Mouse (Mus musculus): Measurements from ENCODE around the gene Rassf2. TPM values are rescaled to one million over a fixed set of nuclear protein-coding genes. Genes with fewer than 3 reads are reported as not detected.

The Rassf2 gene
- polyA plus RNA-seq, 1 experiment from 2014 or later, result 11.3 TPM

DNA sequence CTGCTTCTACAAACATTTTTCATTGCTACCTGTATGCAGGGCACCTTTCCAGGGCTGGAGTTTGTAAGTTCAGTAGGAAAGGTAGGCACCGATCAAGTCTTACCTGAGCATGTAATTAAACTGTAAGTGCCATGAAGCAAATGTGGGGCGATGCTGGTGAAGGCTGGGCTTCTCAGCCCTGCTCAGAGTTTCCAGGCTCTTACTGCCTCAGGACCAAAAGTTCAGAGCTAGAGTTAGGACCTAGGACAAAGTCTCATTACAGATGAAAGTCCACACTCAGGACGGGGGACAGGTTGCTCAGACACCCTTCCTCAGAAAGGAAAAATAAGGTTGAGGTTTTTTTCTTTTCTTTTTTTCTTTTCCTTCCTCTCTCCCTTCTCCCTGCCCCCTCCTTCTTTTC, 19.4 kb upstream of the Rassf2 start:
- ATAC-seq (replicated peaks; ENCODE audit: low FRiP score), result no peak
- no peak overlapping the region for H3K9ac ChIP-seq
- WGBS, result 68% methylated on average over 3 of the region's 3 CpGs

DNA sequence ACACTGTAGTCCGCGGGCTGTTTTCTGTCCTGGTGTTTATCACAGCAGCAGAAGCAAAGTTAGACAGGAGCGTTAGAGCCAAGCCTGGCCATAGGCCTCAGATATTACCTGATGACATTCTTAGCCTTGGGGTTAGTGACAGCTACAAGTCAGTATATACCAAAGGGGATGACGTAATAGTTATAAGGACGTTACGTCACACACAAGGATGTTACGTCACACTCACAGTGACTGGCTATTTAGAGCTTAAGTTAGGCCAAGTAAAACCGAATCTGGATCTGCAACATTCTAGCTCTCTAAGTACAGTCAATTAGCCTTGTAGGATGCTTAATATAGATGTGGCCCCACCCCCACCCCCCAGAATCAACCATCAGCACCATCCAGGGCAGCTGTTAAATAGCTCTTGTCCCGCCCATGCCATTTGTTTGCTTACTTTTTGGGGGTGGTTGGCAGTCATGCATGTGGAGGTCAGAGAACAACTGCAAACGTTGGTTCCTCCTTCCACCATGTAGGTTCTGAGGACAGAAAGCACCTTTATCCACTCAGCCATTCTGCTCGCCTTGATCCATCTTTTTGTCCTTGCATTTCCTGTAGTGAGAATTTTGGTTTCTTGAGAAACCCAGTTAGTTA, 18.2 kb upstream of the Rassf2 start:
- Histone ChIP-seq H3K9ac (no peak overlapping the region), H3K36me3 (no peaks in the 10 kb centered on the region), H3K9me3 (replicated peaks) (no peaks in the 10 kb centered on the region), H3K27ac (no peak overlapping the region), H3K4me2 (no peak overlapping the region), H3K27me3 (no peaks in the 10 kb centered on the region), H3K4me1 (peaks cover 10% of the 10 kb centered on the region), H3K4me3 (replicated peaks) (no peak overlapping the region)
- ATAC-seq (replicated peaks; ENCODE audit: low FRiP score), result no peak
- WGBS, result 83% methylated on average over 11 of the region's 11 CpGs

More for the DNA sequence above, 19.4 kb upstream of the Rassf2 start:
- Histone ChIP-seq H3K9me3 (replicated peaks) (no peaks in the 10 kb centered on the region), H3K27ac (no peak overlapping the region), H3K4me2 (no peak overlapping the region), H3K27me3 (no peaks in the 10 kb centered on the region), H3K36me3 (0 out of 2 replicates have a peak, but pooled peaks cover 4% of the 10 kb centered on the region), H3K4me1 (peaks cover 5% of the 10 kb centered on the region), H3K4me3 (replicated peaks) (no peak overlapping the region)

DNA sequence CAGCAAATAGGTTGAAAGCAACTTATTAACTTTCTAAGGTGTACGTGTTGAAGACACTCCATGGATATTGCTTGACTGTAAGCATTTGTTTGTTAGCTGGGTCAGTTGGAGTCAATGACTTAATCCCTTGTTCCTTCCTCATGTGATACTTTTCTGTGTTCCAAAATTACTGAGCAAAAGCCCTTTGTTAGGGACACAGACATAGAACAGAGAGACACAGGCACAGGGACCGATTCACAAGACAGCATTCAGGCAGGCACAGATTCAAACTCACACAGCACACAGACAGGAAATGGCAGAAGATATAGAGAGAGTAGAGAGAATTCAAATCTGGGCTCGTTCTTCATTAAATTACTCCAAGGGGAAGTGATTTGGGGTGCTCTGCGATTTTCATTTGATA, 17.3 kb upstream of the Rassf2 start:
- no peak overlapping the region for H3K4me2 ChIP-seq
- no peak overlapping the region for H3K27ac ChIP-seq
- no peaks in the 10 kb centered on the region for H3K27me3 ChIP-seq
- no peak for ATAC-seq (replicated peaks; ENCODE audit: low FRiP score)
- H3K4me3 ChIP-seq (replicated peaks), result no peak overlapping the region
- H3K9ac ChIP-seq, result no peak overlapping the region
- WGBS, result 86% methylated on average over 4 of the region's 4 CpGs
- no peaks in the 10 kb centered on the region for H3K36me3 ChIP-seq
- no peaks in the 10 kb centered on the region for H3K9me3 ChIP-seq (replicated peaks)
- peaks cover 14% of the 10 kb centered on the region for H3K4me1 ChIP-seq

DNA sequence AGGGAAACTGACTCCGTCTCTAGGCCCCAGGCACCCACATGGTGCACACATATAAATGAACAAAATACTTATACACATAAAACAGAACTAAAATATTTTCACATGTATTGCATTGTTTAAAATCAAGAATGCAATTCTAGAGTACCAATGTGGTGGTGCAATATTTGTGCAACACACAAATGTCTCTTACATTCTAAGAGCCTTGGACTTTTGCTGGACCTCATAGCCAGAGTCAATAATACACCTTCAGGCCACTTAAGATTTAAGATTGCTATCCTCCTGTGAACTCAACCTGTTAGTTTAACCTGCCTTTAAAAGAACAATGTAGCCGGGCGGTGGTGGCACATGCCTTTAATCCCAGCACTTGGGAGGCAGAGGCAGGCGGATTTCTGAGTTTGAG, 16.6 kb upstream of the Rassf2 start:
- WGBS, result 90% methylated on average over 4 of the region's 4 CpGs
- no peak overlapping the region for H3K9ac ChIP-seq
- no peak overlapping the region for H3K4me3 ChIP-seq (replicated peaks)
- H3K27ac ChIP-seq, result no peak overlapping the region
- H3K9me3 ChIP-seq (replicated peaks), result no peaks in the 10 kb centered on the region
- H3K36me3 ChIP-seq, result no peaks in the 10 kb centered on the region
- peaks cover 14% of the 10 kb centered on the region for H3K4me1 ChIP-seq
- no peak overlapping the region for H3K4me2 ChIP-seq
- no peak for ATAC-seq (replicated peaks; ENCODE audit: low FRiP score)
- H3K27me3 ChIP-seq, result no peaks in the 10 kb centered on the region

DNA sequence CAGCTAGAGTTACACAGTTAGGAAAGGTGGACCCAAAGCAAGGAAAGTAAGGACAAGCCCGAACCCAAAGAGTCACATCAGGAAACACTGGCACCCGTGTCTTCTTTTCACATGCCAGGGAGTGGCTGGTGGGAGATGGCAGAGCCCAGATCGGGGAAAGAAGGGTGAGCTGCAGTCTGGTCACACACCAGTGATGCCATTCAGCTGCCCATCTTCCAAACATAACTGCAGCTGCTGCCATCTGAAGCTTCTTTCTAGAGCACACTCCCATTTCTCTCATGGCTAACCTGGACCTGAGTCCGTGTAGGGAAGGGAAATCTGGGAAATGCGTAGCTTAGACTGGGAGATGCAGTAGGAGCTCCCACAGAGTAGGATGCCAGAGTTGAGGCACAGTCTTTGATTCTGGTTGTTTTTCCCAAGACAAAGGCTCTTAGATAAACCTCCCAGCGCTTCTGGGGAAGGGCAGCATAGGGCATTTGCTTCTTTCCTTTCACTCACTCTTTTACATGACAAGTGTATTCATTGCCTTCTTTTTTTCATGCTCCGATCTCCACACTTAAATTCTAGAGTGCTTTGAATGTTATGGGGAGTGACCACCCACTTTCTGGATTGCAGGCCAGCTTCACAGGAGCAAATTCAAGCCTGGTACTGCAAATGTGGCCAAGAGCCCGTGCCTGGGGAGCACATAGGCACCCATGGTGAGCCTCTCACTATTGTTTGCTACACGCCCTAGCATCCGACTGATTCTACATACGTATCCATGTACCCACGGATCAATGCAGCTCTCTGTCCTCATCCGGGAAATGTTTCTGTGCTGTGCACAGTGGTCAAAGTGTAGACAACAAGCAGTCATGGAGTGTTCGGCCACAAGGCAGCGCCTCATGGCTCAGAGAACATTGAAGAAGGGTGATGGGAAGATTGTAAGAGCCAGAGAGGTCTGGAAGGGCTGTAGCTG, 14.5 kb upstream of the Rassf2 start:
- Histone ChIP-seq H3K27me3 (no peaks in the 10 kb centered on the region), H3K4me1 (peaks cover 9% of the 10 kb centered on the region; the same call in 1 of the 2 replicates), H3K4me3 (replicated peaks) (no peak overlapping the region), H3K4me2 (no peak overlapping the region), H3K9me3 (replicated peaks) (no peaks in the 10 kb centered on the region), H3K9ac (no peak overlapping the region), H3K27ac (no peak overlapping the region), H3K36me3 (no peaks in the 10 kb centered on the region)
- 80% methylated on average over 15 of the region's 15 CpGs for WGBS
- no peak for ATAC-seq (replicated peaks; ENCODE audit: low FRiP score)

DNA sequence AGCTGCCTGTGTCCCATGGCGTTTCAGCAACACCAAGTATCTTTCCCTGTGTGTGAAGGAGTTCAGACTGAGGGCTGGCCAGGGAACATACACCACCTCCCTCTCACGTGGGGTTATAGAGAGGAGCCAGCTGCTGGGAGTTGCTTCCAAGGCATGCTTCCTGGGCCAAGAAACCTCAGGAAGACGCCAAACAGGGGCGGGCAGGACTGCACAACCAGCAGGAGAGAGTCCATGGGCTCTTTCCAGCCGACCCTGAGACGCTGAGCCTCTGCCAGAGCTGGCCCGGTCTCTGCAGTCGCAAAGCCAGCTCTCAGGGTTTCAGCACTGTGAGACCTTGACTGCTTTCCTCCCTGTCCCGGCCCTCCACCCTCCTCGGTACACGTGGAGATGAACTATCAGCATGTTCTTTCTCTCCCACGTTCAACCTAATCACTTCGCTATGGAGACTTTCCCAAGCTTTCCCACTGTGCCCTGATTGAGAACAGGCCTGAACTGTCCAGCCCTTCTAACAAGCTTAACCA, 13.1 kb upstream of the Rassf2 start:
- peak; percentile 75 for ATAC-seq (replicated peaks; ENCODE audit: low FRiP score)
- Histone ChIP-seq H3K9me3 (replicated peaks) (no peaks in the 10 kb centered on the region), H3K4me3 (replicated peaks) (no peak overlapping the region), H3K27ac (0 out of 2 replicates have a peak overlapping the region, but pooled peaks have one; percentile 39), H3K27me3 (no peaks in the 10 kb centered on the region), H3K4me2 (no peak overlapping the region; the same call in 1 of the 2 replicates), H3K4me1 (peaks cover 9% of the 10 kb centered on the region; the same call in 1 of the 2 replicates), H3K36me3 (no peaks in the 10 kb centered on the region), H3K9ac (no peak overlapping the region)
- 33% methylated on average over 13 of the region's 13 CpGs for WGBS

DNA sequence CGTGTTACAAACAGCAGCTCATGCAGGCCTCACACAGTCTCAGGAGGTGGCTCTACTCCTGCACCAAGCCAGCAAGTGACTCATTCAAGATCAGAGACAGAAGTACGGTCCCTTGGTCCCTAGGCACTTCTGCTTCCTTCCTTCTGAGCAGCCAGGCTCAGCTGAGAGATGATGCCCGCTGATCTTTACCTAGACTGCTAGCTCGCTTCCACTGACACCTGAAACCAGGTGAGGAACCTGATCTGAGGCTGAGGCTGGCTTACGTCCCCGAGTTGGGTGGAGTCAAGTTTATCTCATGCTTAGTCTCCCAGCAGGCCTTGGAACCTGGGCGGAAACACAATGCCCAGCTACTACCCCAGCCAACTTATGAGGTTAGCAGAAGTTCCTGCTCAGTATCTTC, 9.8 kb upstream of the Rassf2 start:
- Histone ChIP-seq H3K4me1 (peaks cover 9% of the 10 kb centered on the region; the same call in 1 of the 2 replicates), H3K9ac (no peak overlapping the region), H3K4me2 (no peak overlapping the region), H3K27me3 (no peaks in the 10 kb centered on the region), H3K4me3 (replicated peaks) (no peak overlapping the region), H3K27ac (no peak overlapping the region), H3K36me3 (no peaks in the 10 kb centered on the region), H3K9me3 (replicated peaks) (no peaks in the 10 kb centered on the region)
- no peak for ATAC-seq (replicated peaks; ENCODE audit: low FRiP score)
- 52% methylated on average over 7 of the region's 7 CpGs for WGBS

DNA sequence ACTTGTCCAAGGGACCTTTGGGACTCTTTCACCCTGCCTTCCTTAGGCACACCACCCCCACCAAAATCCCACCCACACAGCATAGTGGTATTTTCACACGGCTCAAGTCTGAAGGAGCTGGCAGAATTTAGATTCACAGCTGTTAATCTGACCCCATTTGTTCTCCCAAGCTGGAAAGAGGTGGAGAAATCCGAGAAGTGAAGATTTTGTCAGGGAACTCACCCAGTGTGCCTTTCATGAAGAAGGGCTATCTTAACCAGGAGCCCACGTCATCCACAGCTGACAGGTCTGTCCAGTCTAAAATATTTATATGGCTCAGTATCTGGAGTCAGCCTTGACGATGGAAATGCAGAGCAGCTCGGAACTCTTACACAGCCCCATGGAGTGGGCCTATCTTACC, 6.3 kb upstream of the Rassf2 start:
- H3K36me3 ChIP-seq, result no peaks in the 10 kb centered on the region
- H3K9ac ChIP-seq, result no peak overlapping the region
- H3K4me2 ChIP-seq, result no peak overlapping the region
- H3K27me3 ChIP-seq, result peaks cover 10% of the 10 kb centered on the region; the same call in 1 of the 2 replicates
- H3K27ac ChIP-seq, result no peak overlapping the region
- no peak overlapping the region for H3K4me3 ChIP-seq (replicated peaks)
- ATAC-seq (replicated peaks; ENCODE audit: low FRiP score), result no peak
- 60% methylated on average over 5 of the region's 5 CpGs for WGBS
- H3K4me1 ChIP-seq, result no peaks in the 10 kb centered on the region
- H3K9me3 ChIP-seq (replicated peaks), result no peaks in the 10 kb centered on the region

DNA sequence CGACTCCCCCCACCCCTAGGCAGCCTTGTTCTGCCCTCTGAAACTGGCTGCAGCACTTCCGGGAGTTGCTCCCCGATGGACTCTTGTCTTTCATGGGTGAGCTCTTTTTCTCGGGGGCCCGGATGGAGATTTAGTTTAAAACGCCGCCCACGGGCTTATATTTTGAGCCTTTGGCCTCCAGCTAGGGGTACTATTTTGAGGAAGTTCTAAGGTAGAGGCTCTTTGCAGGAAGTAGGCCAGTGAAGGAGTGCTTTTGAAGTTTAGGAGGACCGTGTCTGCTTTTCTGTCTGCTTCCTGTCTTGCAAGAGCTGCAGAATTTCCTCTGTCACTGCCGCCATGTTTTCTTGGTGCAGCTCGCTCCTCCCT, 5.4 kb upstream of the Rassf2 start:
- H3K4me2 ChIP-seq, result no peak overlapping the region
- no peak overlapping the region for H3K27ac ChIP-seq
- H3K9me3 ChIP-seq (replicated peaks), result no peaks in the 10 kb centered on the region
- peaks cover 8% of the 10 kb centered on the region for H3K4me1 ChIP-seq
- H3K27me3 ChIP-seq, result peaks cover 14% of the 10 kb centered on the region; the same call in 1 of the 2 replicates
- 68% methylated on average over 11 of the region's 11 CpGs for WGBS
- no peak overlapping the region for H3K4me3 ChIP-seq (replicated peaks)
- no peak for ATAC-seq (replicated peaks; ENCODE audit: low FRiP score)
- H3K9ac ChIP-seq, result no peak overlapping the region
- H3K36me3 ChIP-seq, result no peaks in the 10 kb centered on the region

DNA sequence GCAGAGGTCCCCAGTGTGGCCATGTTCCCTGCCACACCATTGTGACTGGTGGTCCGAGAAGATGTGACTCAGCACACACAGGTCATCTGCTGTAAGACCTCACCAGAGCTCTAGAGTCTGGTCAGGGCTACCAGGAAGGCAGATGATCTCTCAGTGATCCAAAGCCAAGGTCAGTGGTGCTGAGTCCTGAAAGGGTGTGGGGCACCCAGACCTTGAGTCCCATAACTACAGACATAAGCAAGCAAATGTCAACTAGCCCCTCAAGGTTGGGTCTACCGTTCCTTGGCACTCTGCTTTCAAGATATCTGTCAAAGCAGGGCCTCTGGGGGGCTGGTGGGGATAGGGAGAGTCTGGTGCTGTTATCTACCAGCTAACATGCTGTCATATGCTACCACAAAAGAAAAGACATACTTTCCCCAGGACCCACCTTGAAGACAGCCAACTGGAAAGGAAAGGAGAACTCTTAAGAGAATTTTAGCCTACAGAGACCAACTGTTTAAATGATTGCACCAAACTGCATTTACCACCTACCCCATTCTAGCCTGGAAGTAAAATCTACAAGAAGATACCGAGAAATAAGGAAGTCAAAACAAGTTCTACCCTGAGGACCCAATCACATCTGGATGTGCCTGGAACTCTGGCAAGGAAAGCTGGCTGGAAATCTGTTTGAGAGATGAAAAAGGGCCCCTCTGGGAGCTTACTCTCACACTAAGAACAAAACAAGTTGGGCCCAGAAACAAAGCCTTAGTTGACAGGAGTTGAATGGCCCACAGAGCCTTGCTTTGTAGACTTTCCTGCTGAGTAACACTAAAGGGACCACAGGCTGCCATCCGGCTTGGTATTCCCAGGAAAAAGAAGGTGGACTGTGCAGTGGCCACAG, 4.8 kb upstream of the Rassf2 start:
- Histone ChIP-seq H3K27me3 (peaks cover 14% of the 10 kb centered on the region; the same call in 1 of the 2 replicates), H3K27ac (no peak overlapping the region), H3K36me3 (no peaks in the 10 kb centered on the region), H3K4me2 (no peak overlapping the region), H3K9ac (no peak overlapping the region), H3K4me3 (replicated peaks) (no peak overlapping the region), H3K4me1 (peaks cover 13% of the 10 kb centered on the region), H3K9me3 (replicated peaks) (no peaks in the 10 kb centered on the region)
- no peak for ATAC-seq (replicated peaks; ENCODE audit: low FRiP score)
- WGBS, result 83% methylated on average over 4 of the region's 4 CpGs

DNA sequence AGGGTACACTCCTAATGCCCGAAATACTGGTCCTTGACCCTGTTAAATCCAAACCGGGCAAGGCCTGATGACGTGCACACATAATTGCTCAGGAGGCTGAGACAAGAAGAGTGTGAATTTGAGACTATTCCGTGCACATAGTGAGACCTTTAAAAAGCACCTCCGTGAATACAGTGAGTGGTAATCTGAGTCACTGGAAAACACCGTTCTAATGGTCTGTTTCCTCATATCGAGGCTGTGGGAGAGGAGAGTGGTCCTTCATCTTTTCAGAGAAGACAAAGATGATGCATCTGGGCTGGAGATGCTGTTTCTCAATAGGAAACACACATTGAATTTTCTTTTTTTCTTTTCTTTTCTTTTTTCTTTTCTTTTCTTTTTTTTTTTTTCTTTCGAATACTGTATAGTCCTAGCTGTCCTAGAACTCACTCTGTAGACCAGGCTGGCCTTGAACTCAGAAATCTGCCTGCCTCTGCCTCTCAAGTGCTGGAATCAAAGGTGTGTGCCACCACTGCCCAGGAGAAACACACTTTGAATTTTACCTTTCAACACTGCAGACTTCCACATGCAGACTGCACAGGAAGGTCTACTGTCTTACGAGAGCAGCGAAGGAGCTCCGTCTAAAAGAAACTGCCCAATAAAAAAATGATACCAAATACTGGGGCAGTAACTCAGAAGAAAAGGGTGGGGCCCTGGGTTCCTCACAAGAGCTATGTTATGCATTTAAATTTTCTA, 1.5 kb upstream of the Rassf2 start:
- H3K9ac ChIP-seq, result no peak overlapping the region
- ATAC-seq (replicated peaks; ENCODE audit: low FRiP score), result no peak
- H3K4me3 ChIP-seq (replicated peaks), result no peak overlapping the region
- H3K27me3 ChIP-seq, result peaks cover 44% of the 10 kb centered on the region
- no peak overlapping the region for H3K4me2 ChIP-seq
- H3K27ac ChIP-seq, result 0 out of 2 replicates have a peak overlapping the region, but pooled peaks have one; percentile 30
- H3K36me3 ChIP-seq, result no peaks in the 10 kb centered on the region
- 73% methylated on average over 11 of the region's 11 CpGs for WGBS
- H3K4me1 ChIP-seq, result peaks cover 37% of the 10 kb centered on the region
- H3K9me3 ChIP-seq (replicated peaks), result no peaks in the 10 kb centered on the region
